Mouse (Mus musculus): ENCODE results near the gene Zfp354c. TPM values are rescaled to one million over a fixed set of nuclear protein-coding genes. Genes with fewer than 3 reads are reported as not detected.
A peak's percentile ranks its signal among the peaks of the same experiment; 100 is the strongest.

Zfp354c gene
- polyA plus RNA-seq, 1 experiment, result 16.4 TPM

DNA sequence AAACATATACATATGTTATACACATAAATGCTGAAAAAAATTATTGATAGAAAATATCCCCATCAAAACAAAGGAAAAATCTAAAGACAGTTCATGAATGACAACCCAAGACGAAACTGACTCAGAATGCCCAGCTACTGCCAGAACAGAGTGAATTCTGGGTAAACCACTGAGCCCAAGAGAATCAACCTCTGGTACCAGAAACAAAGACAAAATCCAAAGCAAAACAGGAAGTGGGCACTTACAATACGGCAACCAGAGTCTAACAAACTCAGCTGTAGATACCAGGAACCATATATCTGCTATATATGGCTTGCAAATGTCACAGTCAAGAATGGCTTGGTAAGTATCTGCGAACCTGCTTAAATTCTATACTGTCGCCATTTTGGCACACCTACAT lies 8.2 kb upstream of the Zfp354c start:
- peaks cover 2% of the 10 kb centered on the region; the same call in 1 of the 2 replicates for H3K4me1 ChIP-seq (ENCODE audit: control insufficient read depth, insufficient read depth, low read length)
- no peak overlapping the region for H3K27ac ChIP-seq (ENCODE audit: insufficient read depth, low read length)
- no peak overlapping the region for H3K4me3 ChIP-seq (ENCODE audit: insufficient read depth, low read length)
- no peak for TF ChIP-seq POLR2A (IDR thresholded peaks at IDR 0.05; ENCODE audit: extremely low read depth, insufficient read depth, low read length)
- no peak for TF ChIP-seq CTCF (IDR thresholded peaks at IDR 0.05; ENCODE audit: extremely low read depth, insufficient read depth, low read length)

DNA sequence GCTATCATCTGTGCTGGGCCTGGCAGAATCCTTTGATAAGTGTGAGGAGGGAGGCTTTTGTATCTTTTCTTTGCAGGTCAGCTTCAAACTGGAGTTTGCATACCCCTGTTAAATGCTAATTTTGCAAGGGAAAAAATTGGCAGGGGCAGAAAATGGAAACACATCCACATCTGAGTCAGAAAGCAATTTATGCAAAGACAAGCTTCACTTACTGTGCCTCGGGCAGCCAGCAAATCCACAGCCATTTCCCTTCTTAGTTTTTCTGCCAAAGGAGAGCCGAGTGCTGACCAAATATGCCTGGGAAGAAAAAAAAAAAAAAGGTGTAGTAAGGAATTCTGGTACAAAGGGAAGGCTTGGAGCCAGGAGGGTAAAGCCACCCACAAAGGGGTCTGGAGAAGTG lies 1.3 kb downstream of the Zfp354c start:
- Histone ChIP-seq H3K27ac (ENCODE audit: insufficient read depth, low read length) (no peak overlapping the region), H3K4me1 (ENCODE audit: control insufficient read depth, insufficient read depth, low read length) (peaks cover 2% of the 10 kb centered on the region; the same call in 1 of the 2 replicates), H3K4me3 (ENCODE audit: insufficient read depth, low read length) (peak overlapping the region; percentile 38; the same call in 1 of the 2 replicates)
- no peak for TF ChIP-seq POLR2A (IDR thresholded peaks at IDR 0.05; ENCODE audit: extremely low read depth, insufficient read depth, low read length)
- no peak for TF ChIP-seq CTCF (IDR thresholded peaks at IDR 0.05; ENCODE audit: extremely low read depth, insufficient read depth, low read length)

DNA sequence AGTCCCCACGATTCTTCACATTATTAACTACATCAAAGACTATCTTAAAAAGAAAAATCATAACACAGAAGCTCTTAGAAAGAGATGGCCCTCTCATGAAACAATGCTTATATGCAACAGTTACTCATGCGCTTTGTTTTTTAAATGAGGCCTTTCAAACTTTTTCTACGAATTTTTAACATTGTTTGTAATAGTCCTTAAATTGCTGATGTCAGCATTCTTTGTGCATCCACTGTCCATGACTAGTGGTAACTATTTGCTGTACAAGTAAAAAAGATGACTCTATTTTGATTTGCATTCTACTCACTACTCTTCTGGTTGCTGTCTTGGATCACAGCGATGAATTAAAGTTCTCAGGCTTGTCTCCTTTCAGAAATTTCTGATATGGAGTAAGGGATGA lies 13.3 kb downstream of the Zfp354c start:
- TF ChIP-seq POLR2A (IDR thresholded peaks at IDR 0.05; ENCODE audit: extremely low read depth, insufficient read depth, low read length), result no peak
- no peak for TF ChIP-seq CTCF (IDR thresholded peaks at IDR 0.05; ENCODE audit: extremely low read depth, insufficient read depth, low read length)
- Histone ChIP-seq H3K27ac (ENCODE audit: insufficient read depth, low read length) (no peak overlapping the region), H3K4me1 (ENCODE audit: control insufficient read depth, insufficient read depth, low read length) (no peaks in the 10 kb centered on the region), H3K4me3 (ENCODE audit: insufficient read depth, low read length) (no peak overlapping the region)

DNA sequence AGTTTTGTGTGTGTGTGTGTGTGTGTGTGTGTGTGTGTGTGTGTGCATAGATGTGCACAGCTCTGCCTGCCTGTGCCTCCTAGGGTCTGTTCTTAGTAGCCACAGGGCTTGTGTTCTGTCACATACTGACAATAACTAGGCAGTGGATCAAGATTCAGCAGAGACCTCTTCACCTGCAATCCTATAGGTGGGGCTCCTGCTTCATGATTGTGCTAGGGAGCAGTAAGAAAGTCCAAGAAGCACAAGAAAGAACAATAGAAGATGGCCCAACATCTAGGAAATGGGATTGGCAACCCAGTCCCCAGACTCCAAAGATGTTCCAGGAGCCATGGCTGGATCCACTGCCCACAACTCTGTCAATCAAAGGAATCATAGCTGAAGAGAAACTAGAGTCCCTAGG lies 28.7 kb downstream of the Zfp354c start:
- Histone ChIP-seq H3K27ac (ENCODE audit: insufficient read depth, low read length) (no peak overlapping the region), H3K4me1 (ENCODE audit: control insufficient read depth, insufficient read depth, low read length) (no peaks in the 10 kb centered on the region), H3K4me3 (ENCODE audit: insufficient read depth, low read length) (no peak overlapping the region)
- no peak for TF ChIP-seq POLR2A (IDR thresholded peaks at IDR 0.05; ENCODE audit: extremely low read depth, insufficient read depth, low read length)
- no peak for TF ChIP-seq CTCF (IDR thresholded peaks at IDR 0.05; ENCODE audit: extremely low read depth, insufficient read depth, low read length)

DNA sequence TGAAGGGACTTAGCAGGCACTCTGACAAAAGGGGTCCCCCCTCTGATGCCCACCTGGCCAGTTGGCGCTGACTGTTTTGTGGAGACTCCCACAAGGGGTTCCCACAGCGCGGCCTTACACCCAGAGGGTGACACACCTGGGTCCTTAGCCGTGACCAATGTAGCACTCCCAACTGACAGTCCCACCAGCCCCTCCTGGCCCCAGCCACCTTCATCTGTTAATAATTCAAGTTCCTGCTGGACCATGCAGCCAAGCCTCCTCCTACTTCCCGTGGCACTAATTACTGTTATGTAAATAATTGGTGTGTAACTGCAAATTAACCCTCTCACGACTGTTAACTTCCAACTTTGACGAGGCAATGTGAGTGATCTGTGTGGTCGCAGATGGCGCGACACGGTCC lies 29.9 kb downstream of the Zfp354c start:
- Histone ChIP-seq H3K4me3 (ENCODE audit: insufficient read depth, low read length) (no peak overlapping the region), H3K27ac (ENCODE audit: insufficient read depth, low read length) (no peak overlapping the region), H3K4me1 (ENCODE audit: control insufficient read depth, insufficient read depth, low read length) (no peaks in the 10 kb centered on the region)
- TF ChIP-seq POLR2A (IDR thresholded peaks at IDR 0.05; ENCODE audit: extremely low read depth, insufficient read depth, low read length), result no peak
- TF ChIP-seq CTCF (IDR thresholded peaks at IDR 0.05; ENCODE audit: extremely low read depth, insufficient read depth, low read length), result no peak

DNA sequence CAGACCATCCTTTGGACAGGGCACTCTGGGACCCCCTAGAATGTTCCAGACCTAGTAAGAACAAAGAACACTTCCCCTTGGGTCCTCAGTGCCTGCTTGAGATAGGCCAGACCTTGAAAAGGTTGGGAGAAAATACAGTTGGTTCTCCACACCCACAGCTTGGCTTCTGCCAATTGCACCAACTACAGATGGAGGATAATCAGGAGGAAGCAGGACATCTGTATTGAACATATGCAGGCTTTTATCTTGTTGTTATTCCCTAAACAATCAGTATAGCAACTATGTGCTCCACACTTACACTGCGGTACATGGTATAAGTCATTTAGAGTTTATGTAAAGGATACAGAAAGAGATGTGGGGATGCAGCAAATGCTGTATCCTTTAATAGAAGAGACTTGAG lies 56.5 kb downstream of the Zfp354c start:
- no peaks in the 10 kb centered on the region for H3K4me1 ChIP-seq (ENCODE audit: control insufficient read depth, insufficient read depth, low read length)
- H3K27ac ChIP-seq (ENCODE audit: insufficient read depth, low read length), result no peak overlapping the region
- TF ChIP-seq POLR2A (IDR thresholded peaks at IDR 0.05; ENCODE audit: extremely low read depth, insufficient read depth, low read length) (no peak), CTCF (IDR thresholded peaks at IDR 0.05; ENCODE audit: extremely low read depth, insufficient read depth, low read length) (no peak)
- no peak overlapping the region for H3K4me3 ChIP-seq (ENCODE audit: insufficient read depth, low read length)

DNA sequence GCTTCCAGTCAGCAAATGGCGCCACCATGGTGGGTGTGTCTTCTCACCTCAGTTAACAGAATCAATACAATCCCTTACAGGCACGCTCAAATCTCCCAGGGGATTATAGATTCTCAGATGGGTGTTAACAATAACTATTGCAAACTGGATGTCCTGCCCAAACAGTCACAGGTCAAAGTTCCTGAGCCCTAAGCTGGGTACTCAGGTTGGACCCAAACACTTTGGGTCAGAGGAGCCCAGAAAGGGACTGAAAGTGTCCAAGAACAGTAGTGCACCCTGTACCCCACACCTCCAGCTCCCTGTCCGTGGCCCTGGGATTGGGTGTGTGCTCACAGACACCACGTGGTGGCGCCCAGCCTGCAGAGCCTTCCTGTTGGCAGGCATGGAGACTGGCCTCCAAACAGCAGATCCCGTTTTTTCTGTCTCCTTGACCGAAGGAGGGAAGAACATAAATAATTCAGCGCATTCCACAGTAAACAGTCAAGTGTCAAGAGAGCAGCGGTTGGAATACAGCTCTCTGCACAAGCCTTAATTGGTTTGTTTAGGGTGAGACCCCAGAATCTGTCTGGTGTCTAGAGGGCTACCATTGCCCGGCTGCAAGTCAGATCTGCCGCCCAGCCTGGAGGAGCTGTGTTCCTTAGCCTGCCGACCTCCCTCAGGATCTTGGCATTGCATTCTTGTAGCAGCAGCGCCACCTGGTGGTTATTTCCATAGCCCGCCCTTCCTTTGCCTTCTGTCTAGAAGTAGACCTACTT lies 58.4 kb downstream of the Zfp354c start:
- Histone ChIP-seq H3K4me3 (ENCODE audit: insufficient read depth, low read length) (no peak overlapping the region), H3K27ac (ENCODE audit: insufficient read depth, low read length) (no peak overlapping the region), H3K4me1 (ENCODE audit: control insufficient read depth, insufficient read depth, low read length) (no peaks in the 10 kb centered on the region)
- TF ChIP-seq CTCF (IDR thresholded peaks at IDR 0.05; ENCODE audit: extremely low read depth, insufficient read depth, low read length), result peak; percentile 92
- no peak for TF ChIP-seq POLR2A (IDR thresholded peaks at IDR 0.05; ENCODE audit: extremely low read depth, insufficient read depth, low read length)

DNA sequence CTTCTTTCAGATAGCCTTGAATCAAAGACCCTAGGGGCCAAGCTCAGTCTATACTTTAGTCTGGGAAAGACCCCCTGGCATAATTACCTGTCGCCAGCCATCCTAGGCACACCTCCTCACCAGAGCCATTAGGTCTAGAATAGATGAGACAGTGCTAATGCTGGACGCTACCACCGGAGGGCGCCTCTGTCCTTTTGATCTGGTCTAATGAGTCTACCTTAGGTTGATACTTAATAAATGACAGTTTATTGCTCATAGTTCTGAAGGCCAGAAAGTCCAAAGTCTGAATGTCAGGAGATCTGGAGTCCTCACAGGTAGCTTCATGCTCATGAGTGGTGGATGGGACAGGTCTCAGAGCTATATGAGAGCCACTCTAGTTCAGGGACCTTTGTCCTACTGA lies 60.5 kb downstream of the Zfp354c start:
- H3K4me1 ChIP-seq (ENCODE audit: control insufficient read depth, insufficient read depth, low read length), result no peaks in the 10 kb centered on the region
- no peak overlapping the region for H3K27ac ChIP-seq (ENCODE audit: insufficient read depth, low read length)
- H3K4me3 ChIP-seq (ENCODE audit: insufficient read depth, low read length), result no peak overlapping the region
- TF ChIP-seq CTCF (IDR thresholded peaks at IDR 0.05; ENCODE audit: extremely low read depth, insufficient read depth, low read length) (peak; percentile 52), POLR2A (IDR thresholded peaks at IDR 0.05; ENCODE audit: extremely low read depth, insufficient read depth, low read length) (no peak)

DNA sequence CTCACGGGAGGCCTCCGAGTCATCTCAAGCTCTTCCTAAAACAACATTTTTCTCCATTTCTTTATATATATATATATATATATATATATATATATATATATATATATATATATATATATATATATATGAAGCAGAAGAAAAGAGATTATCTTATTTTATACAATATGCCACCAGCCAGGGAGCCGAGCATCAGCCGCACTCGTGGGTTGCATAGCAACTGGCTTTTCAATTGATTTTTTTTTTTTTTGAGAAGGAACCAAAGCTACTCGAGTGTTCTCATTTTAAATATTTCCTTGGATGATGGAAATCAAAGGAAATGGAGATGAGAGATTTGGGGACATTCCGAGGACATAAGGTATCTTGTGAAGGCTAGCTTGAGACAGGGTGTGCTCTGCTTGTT lies 61.1 kb downstream of the Zfp354c start:
- no peak overlapping the region for H3K27ac ChIP-seq (ENCODE audit: insufficient read depth, low read length)

More for the DNA sequence above, 61.1 kb downstream of the Zfp354c start:
- H3K4me3 ChIP-seq (ENCODE audit: insufficient read depth, low read length), result no peak overlapping the region
- no peaks in the 10 kb centered on the region for H3K4me1 ChIP-seq (ENCODE audit: control insufficient read depth, insufficient read depth, low read length)
- TF ChIP-seq POLR2A (IDR thresholded peaks at IDR 0.05; ENCODE audit: extremely low read depth, insufficient read depth, low read length), result no peak
- no peak for TF ChIP-seq CTCF (IDR thresholded peaks at IDR 0.05; ENCODE audit: extremely low read depth, insufficient read depth, low read length)

Other genes starting within 250 kb of the Zfp354c start
- gene Adamts2, start 225.6 kb downstream of the Zfp354c start, polyA plus RNA-seq (2012; rRNA removed), result 8.7 and 10.6 TPM in 2 replicates
- gene Zfp879, start 13.8 kb upstream of the Zfp354c start, polyA plus RNA-seq (2012; rRNA removed), result 1.6 TPM in 2 replicates
- not detected in 2 replicates for gene Grm6, start 23.0 kb upstream of the Zfp354c start, polyA plus RNA-seq (2012; rRNA removed)
- gene Zfp454, start 59.9 kb upstream of the Zfp354c start, polyA plus RNA-seq (2012; rRNA removed), result 5.1 and 5.6 TPM in 2 replicates
- 16.7 and 17.5 TPM in 2 replicates for gene Zfp2, start 88.4 kb upstream of the Zfp354c start, polyA plus RNA-seq (2012; rRNA removed)
- 2.7 and 3.3 TPM in 2 replicates for gene Zfp354b, start 103.9 kb upstream of the Zfp354c start, polyA plus RNA-seq (2012; rRNA removed)
- not detected in 2 replicates for gene 4933414I15Rik, start 116.0 kb upstream of the Zfp354c start, polyA plus RNA-seq (2012; rRNA removed)
- not detected in 2 replicates for gene Prop1, start 126.0 kb upstream of the Zfp354c start, polyA plus RNA-seq (2012; rRNA removed)
- not detected in 2 replicates for gene Olfr1378, start 138.8 kb upstream of the Zfp354c start, polyA plus RNA-seq (2012; rRNA removed)
- not detected in 2 replicates for gene Olfr1377, start 154.2 kb upstream of the Zfp354c start, polyA plus RNA-seq (2012; rRNA removed)
- not detected in 2 replicates for gene Olfr51, start 175.9 kb upstream of the Zfp354c start, polyA plus RNA-seq (2012; rRNA removed)
- gene Olfr54, start 186.5 kb upstream of the Zfp354c start, polyA plus RNA-seq (2012; rRNA removed), result not detected in 2 replicates
- gene Olfr1375, start 220.4 kb upstream of the Zfp354c start, polyA plus RNA-seq (2012; rRNA removed), result not detected in 2 replicates
- 10.0 and 10.2 TPM in 2 replicates for gene Zfp354a, start 231.5 kb upstream of the Zfp354c start, polyA plus RNA-seq (2012; rRNA removed)

All from cortical plate, adult 2 months (tissue).